Mouse (Mus musculus) frontal cortex, adult (tissue): ENCODE data around the gene Ecel1.

Experiments
- ATAC-seq: cut with Nextera tagmentation; 2 replicates; pipeline ENCODE4 v1.9.2; 2017; ENCODE audit warnings: mild to moderate bottlenecking, moderate library complexity, mixed read lengths; ENCODE audit not compliant: low TSS enrichment

The Ecel1 gene

GRCm38 (mm10) chr1:87156199-87156587 lies at the start of gene Ecel1:
Gene Ecel1, minus strand, starts transcription at chr1:87156521.
- ATAC-seq: peak; percentile 55; the same call in 1 of the 2 replicates

- ATAC-seq: no peak
Measured at GRCm38 (mm10) chr1:87205502-87205901, 49.2 kb upstream of the Ecel1 start.

GRCm38 (mm10) chr1:87205038-87205437 lies 48.7 kb upstream of the Ecel1 start:
- no peak for ATAC-seq

GRCm38 (mm10) chr1:87204465-87204864 lies 48.1 kb upstream of the Ecel1 start, which contains the start of gene Chrng:
Gene Chrng, plus strand, starts transcription at chr1:87204657.
- no peak for ATAC-seq

- no peak for ATAC-seq
Measured at GRCm38 (mm10) chr1:87203779-87204178, 47.5 kb upstream of the Ecel1 start.

- no peak for ATAC-seq
Measured at GRCm38 (mm10) chr1:87201848-87202247, 45.5 kb upstream of the Ecel1 start.

GRCm38 (mm10) chr1:87200811-87201210 lies 44.5 kb upstream of the Ecel1 start:
- ATAC-seq: no peak

- ATAC-seq: no peak
Measured at GRCm38 (mm10) chr1:87198119-87199065, 42.1 kb upstream of the Ecel1 start.

- ATAC-seq: no peak
Measured at GRCm38 (mm10) chr1:87197296-87197695, 41.0 kb upstream of the Ecel1 start.

- no peak for ATAC-seq
Measured at GRCm38 (mm10) chr1:87190429-87190828, 34.1 kb upstream of the Ecel1 start, which contains the start of gene Chrnd. Gene Chrnd, plus strand, starts transcription at chr1:87190607.

- peak; percentile 92 for ATAC-seq
Measured at GRCm38 (mm10) chr1:87187037-87187355, 30.7 kb upstream of the Ecel1 start.

- ATAC-seq: peak; percentile 39; the same call in 1 of the 2 replicates
Measured at GRCm38 (mm10) chr1:87186261-87187036, 30.1 kb upstream of the Ecel1 start.

GRCm38 (mm10) chr1:87185526-87185925 lies 29.2 kb upstream of the Ecel1 start:
- no peak for ATAC-seq

- ATAC-seq: peak; percentile 71
Measured at GRCm38 (mm10) chr1:87184751-87185139, 28.4 kb upstream of the Ecel1 start.

GRCm38 (mm10) chr1:87183998-87184750 lies 27.9 kb upstream of the Ecel1 start:
- ATAC-seq: no peak

GRCm38 (mm10) chr1:87183013-87183412 lies 26.7 kb upstream of the Ecel1 start, which contains the start of gene Prss56:
Gene Prss56, plus strand, starts transcription at chr1:87183313.
- no peak for ATAC-seq

GRCm38 (mm10) chr1:87180896-87181295 lies 24.6 kb upstream of the Ecel1 start:
- peak; percentile 48; the same call in 1 of the 2 replicates for ATAC-seq

- ATAC-seq: peak; percentile 59; the same call in 1 of the 2 replicates
Measured at GRCm38 (mm10) chr1:87175852-87176292, 19.6 kb upstream of the Ecel1 start.

- peak; percentile 57; the same call in 1 of the 2 replicates for ATAC-seq
Measured at GRCm38 (mm10) chr1:87174006-87174955, 18.0 kb upstream of the Ecel1 start.

- ATAC-seq: no peak
Measured at GRCm38 (mm10) chr1:87172316-87172715, 16.0 kb upstream of the Ecel1 start.
